Mouse (Mus musculus) macrophage (primary cell): ENCODE measurements at regions not wholly inside any gene's neighbourhood (a gene's known extent, or its start where the extent isn't known, plus 50 kb on each side); places are given as distances from the start of the nearest gene placed in this dataset.

ENCODE experiments used
- H3K27ac ChIP-seq: fragments of 350-480 bp; formaldehyde crosslinking; 2 replicates; pipeline ENCODE4 v1.9.0; 2021
- H3K36me3 ChIP-seq: fragments of 350-480 bp; formaldehyde crosslinking; 2 replicates; pipeline ENCODE4 v1.9.0; 2021; ENCODE audit errors: inconsistent target
- H3K4me3 ChIP-seq: fragments of 350-480 bp; formaldehyde crosslinking; 2 replicates; pipeline ENCODE4 v1.9.0; 2021; ENCODE audit errors: inconsistent target
- H3K79me2 ChIP-seq: fragments of 350-480 bp; formaldehyde crosslinking; 2 replicates; pipeline ENCODE4 v1.9.0; 2021; ENCODE audit errors: inconsistent target
- WGBS: methylation state at CpG from one replicate; pipeline ENCODE4 v1.1.7; 2026; ENCODE audit warnings: inconsistent platforms; ENCODE audit not compliant: missing documents; 5-methylcytosine and 5-hydroxymethylcytosine counted together

DNA sequence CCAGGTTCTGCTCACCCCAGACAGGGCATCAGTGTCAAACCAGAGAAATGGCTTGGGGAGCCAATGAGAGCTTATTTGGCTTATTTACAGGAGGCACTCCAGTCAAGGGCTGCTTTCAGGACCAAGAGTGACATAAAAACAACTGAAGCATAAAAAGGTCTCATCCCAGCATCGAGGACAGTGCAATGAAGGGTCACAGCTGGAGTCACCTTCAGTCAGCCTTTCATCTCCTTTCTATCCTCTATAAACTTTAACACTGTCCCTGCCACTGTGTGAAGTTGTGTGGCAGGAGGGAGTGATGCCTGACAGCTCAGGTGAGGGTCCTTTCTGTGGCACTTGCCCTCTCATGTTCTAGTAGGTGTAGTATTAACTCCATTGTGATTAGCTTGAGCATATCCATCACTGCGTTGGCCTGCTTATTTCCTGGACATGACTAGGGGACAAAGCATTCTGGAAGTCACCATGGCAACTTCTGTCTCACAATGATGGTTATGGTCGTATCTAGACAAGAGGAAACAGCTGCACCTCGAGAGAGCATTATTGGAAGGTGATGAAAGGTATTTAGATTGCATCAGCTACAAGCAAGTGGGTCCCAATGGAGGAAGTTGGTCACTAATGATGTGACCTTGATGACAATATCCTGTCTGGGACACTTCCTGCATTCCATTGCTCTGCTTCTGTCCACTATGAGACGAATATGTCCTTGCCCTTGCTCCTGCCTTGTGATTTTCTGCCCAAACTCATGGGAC is 87.8 kb upstream of the Enpp6 start:
- no peaks in the 10 kb centered on the region for H3K36me3 ChIP-seq
- no peak overlapping the region for H3K27ac ChIP-seq
- H3K79me2 ChIP-seq, result no peaks in the 10 kb centered on the region
- H3K4me3 ChIP-seq, result no peak overlapping the region
- WGBS, result 59% methylated on average over 5 of the region's 5 CpGs

GRCm38 (mm10) chr8:46900826-46901225 is 85.9 kb upstream of the Enpp6 start:
- no peaks in the 10 kb centered on the region for H3K79me2 ChIP-seq
- H3K4me3 ChIP-seq, result no peak overlapping the region
- no peaks in the 10 kb centered on the region for H3K36me3 ChIP-seq
- WGBS, result 96% methylated on average over 4 of the region's 4 CpGs
- no peak overlapping the region for H3K27ac ChIP-seq

DNA sequence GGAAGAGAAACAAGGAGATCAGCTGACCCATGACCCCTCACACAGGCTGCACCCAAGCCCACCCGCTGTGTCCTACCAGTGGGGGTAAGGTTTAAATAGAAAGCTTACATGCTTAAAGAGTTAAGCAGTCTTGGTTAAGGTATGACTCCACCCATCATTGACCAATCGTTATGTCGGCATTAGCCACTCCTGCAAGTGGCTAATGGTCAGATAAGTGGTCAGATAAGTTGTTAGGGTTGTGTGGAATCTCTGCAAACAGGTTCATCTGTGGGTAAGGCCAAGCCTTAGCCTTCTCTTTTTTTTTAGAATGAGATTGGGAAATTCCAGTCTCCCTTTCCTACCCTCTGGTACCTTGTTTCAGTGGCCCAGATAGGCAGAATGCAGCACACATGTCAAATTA is 82.0 kb upstream of the Enpp6 start:
- no peak overlapping the region for H3K27ac ChIP-seq
- WGBS, result 100% methylated on average over 1 of the region's 3 CpGs
- no peaks in the 10 kb centered on the region for H3K36me3 ChIP-seq
- no peak overlapping the region for H3K4me3 ChIP-seq
- no peaks in the 10 kb centered on the region for H3K79me2 ChIP-seq

DNA sequence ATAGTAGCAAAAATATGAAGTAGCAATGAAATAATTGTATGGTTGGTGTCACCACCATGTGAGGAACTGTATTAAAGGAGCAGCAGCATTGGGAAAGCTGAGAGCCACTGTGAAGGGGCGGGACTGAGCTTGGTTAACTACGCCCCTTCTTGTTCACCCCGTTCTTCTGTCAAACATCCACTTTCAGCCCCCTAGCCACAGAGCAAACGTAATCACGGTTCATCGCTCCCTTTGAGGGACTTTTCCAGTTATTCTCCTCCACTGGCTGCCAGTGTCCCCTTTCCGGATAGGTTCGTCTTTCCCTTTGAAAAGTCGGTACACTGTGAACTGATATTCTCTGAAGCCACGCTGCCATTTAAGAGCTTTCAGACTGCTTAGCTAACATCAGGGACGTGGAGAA is 79.3 kb upstream of the Enpp6 start:
- no peaks in the 10 kb centered on the region for H3K36me3 ChIP-seq
- H3K27ac ChIP-seq, result no peak overlapping the region
- H3K4me3 ChIP-seq, result no peak overlapping the region
- WGBS, result 86% methylated on average over 11 of the region's 11 CpGs
- no peaks in the 10 kb centered on the region for H3K79me2 ChIP-seq

DNA sequence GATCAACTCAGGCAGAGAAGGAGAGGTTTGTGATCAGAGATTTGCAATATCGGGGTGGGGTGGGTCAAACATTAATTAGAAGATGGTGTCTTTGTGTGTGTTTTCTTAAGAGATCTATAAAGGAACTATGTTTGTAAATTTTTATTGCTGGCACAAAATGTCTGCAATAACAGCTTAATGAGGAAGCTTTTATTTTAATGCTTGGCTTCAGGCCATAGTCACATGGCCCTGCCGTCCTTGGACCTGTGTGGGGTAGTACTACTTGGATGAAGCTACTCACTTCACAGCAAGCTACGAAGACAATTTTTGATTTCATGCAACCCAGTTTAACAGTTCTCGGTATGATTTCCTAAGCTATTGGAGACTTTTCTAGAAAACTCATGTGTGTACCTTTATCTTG is 78.5 kb upstream of the Enpp6 start:
- WGBS, result 70% methylated on average over 4 of the region's 4 CpGs
- Histone ChIP-seq H3K79me2 (no peaks in the 10 kb centered on the region), H3K27ac (no peak overlapping the region)

GRCm38 (mm10) chr8:46913956-46914355 is 72.7 kb upstream of the Enpp6 start:
- H3K79me2 ChIP-seq, result no peaks in the 10 kb centered on the region
- 21% methylated on average over 4 of the region's 5 CpGs for WGBS
- H3K36me3 ChIP-seq, result no peaks in the 10 kb centered on the region
- no peak overlapping the region for H3K4me3 ChIP-seq
- H3K27ac ChIP-seq, result no peak overlapping the region

More for the DNA sequence above, 78.5 kb upstream of the Enpp6 start:
- Histone ChIP-seq H3K36me3 (no peaks in the 10 kb centered on the region), H3K4me3 (no peak overlapping the region)

DNA sequence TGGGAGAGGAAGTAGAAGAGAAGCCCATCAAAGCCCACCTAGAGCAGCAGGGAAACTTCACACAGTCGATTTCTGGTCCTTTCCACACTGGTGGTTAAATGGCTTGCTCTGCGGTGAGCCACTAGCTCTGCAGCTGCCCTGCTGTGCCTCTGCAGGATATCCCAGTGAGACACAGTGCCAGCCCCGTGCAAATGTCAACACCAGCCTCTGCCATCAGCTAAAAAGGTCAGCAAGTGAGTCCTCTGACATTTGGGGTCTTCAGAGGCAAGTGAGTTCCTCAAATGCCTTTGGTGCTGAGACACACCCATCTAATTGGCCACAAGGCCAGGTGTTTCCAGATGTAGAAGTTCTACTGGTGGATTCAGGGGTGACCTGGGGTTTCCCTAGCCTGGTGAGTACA is 66.6 kb upstream of the Enpp6 start:
- H3K79me2 ChIP-seq, result no peaks in the 10 kb centered on the region
- no peaks in the 10 kb centered on the region for H3K36me3 ChIP-seq
- WGBS, result 19% methylated on average over 3 of the region's 3 CpGs
- no peak overlapping the region for H3K4me3 ChIP-seq
- no peak overlapping the region for H3K27ac ChIP-seq

DNA sequence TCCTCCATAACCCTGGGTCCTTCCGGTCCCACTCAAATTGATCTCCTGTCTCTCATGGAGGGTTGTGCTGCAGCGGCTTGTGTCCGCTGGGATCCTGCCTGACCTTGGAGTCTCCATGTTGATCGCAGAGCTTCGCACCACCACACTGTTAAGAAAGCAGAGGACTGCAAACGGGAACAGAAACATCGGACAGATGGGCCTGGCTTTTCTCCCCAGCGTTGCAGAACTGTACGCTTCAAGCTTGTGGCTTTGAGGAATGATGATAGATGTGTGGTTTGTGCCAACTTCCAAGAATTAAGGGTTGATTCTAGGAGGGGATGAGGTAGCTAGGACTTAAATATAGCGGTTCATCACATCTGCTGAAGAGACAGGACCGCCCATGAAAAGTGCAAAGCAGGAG is 65.6 kb upstream of the Enpp6 start:
- Histone ChIP-seq H3K4me3 (no peak overlapping the region), H3K27ac (0 out of 2 replicates have a peak overlapping the region, but pooled peaks have one; percentile 4), H3K36me3 (no peaks in the 10 kb centered on the region), H3K79me2 (no peaks in the 10 kb centered on the region)
- WGBS, result 41% methylated on average over 11 of the region's 11 CpGs

GRCm38 (mm10) chr8:46921585-46921984 is 65.1 kb upstream of the Enpp6 start:
- 87% methylated on average over 7 of the region's 7 CpGs for WGBS
- Histone ChIP-seq H3K4me3 (no peak overlapping the region), H3K36me3 (no peaks in the 10 kb centered on the region)

DNA sequence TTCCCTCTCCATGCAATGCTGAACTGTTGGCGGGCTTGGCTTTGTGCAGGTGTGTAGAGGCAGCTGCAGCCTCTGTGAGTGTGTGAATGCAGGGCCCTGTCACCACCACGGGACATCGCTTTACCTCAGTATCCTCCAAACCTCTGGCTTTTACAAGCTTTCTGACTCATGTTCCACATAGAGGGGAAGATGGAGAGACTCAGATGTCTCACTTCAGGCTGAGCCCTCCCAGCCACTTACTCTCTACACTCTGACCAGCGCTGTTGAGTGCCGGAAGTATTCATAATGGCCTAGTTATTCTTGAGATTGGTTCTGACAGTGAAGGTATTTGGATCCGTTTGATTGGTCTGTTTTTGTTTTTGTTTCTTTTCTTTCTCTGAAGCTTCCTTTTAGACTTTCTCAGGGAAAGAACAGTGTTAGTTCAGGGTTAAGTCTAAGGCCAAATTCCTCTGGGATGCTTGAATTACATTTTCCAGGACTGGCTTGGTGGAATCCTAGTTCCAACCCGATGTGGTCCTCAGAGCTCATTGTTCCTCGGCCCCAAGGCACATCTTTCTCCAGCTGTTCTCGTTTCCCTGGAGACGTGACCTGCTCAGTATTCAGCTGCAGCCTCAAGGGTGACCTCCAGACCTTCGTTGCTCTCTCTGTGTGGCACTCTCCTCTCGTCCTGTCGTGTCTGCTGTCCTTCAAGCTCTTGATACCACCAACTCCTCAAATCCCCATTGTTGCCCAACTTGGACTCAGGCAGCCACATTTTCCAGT is 61.7 kb upstream of the Enpp6 start:
- no peak overlapping the region for H3K27ac ChIP-seq
- no peak overlapping the region for H3K4me3 ChIP-seq
- no peaks in the 10 kb centered on the region for H3K79me2 ChIP-seq
- 97% methylated on average over 13 of the region's 13 CpGs for WGBS
- no peaks in the 10 kb centered on the region for H3K36me3 ChIP-seq

More at GRCm38 (mm10) chr8:46921585-46921984, 65.1 kb upstream of the Enpp6 start:
- no peaks in the 10 kb centered on the region for H3K79me2 ChIP-seq
- H3K27ac ChIP-seq, result no peak overlapping the region

GRCm38 (mm10) chr8:46928718-46929117 is 58.0 kb upstream of the Enpp6 start:
- WGBS, result 29% methylated on average over 5 of the region's 6 CpGs
- Histone ChIP-seq H3K27ac (no peak overlapping the region), H3K36me3 (no peaks in the 10 kb centered on the region), H3K79me2 (no peaks in the 10 kb centered on the region), H3K4me3 (no peak overlapping the region)

DNA sequence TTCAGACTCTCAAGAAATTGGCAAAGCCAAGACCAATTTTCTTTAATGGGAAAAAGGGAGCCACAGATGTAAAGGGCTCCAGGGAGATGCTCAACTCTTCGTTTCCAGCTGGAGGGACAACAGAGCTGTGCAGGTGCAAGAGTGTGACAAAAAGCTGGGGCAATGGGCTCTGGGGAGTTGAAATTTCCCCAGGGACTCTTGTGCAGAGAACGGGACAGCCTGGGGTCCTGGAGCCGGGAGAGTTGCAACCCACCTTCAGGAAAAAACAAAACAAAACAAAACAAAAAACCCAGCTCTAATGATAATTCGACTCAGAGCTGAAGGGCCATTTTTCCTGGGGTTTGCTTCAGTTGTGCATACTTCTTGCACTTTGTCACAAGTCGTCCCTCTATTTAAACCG is 57.0 kb upstream of the Enpp6 start:
- 95% methylated on average over 6 of the region's 6 CpGs for WGBS

DNA sequence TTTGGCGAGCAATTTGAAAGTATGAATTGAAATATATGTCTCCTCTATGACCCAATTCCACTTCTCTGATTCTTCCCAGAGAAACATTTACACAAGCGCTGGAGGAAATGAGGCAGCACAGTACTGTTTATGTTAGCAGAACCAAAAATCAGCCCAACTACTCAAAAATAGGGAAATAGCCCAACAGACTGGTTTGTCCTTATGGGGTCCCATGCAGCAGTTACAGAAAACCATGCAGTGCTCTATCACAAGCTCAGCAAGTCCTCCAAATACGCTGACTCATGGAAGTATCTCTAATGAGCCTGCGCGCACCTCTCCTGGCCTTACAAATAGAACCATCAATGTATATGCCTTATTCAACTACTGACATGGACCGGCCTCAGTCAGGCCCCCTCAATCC is 55.4 kb upstream of the Enpp6 start:
- no peak overlapping the region for H3K4me3 ChIP-seq
- no peaks in the 10 kb centered on the region for H3K36me3 ChIP-seq
- H3K27ac ChIP-seq, result peak overlapping the region; percentile 97
- no peaks in the 10 kb centered on the region for H3K79me2 ChIP-seq
- 43% methylated on average over 6 of the region's 6 CpGs for WGBS

More for the DNA sequence above, 57.0 kb upstream of the Enpp6 start:
- Histone ChIP-seq H3K27ac (no peak overlapping the region), H3K36me3 (no peaks in the 10 kb centered on the region), H3K79me2 (no peaks in the 10 kb centered on the region), H3K4me3 (no peak overlapping the region)

DNA sequence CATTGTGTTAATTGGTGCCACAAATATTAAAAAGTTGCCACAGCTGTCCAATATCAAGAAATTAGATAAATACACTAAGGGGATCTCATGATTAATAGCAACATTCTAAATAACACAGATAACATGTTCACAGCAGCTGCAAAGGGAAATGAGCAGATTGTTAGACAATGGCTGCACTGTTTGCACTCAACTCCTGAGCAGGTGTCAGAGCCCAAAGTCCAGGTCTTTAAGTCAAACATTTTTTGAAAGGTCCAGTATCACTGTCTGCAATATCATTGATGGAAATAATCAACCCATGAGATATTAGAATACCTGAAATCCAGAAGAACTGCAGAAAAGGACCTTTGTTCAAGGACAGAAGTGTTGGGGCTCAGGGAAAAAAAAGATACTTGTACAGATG is 53.4 kb upstream of the Enpp6 start:
- Histone ChIP-seq H3K4me3 (no peak overlapping the region), H3K79me2 (no peaks in the 10 kb centered on the region), H3K36me3 (no peaks in the 10 kb centered on the region), H3K27ac (peak overlapping the region; percentile 97)

GRCm38 (mm10) chr8:46934254-46934653 is 52.4 kb upstream of the Enpp6 start:
- WGBS, result 31% methylated on average over 9 of the region's 9 CpGs
- H3K79me2 ChIP-seq, result no peaks in the 10 kb centered on the region
- peak overlapping the region; percentile 97 for H3K27ac ChIP-seq
- peak overlapping the region; percentile 7; the same call in 1 of the 2 replicates for H3K4me3 ChIP-seq
- H3K36me3 ChIP-seq, result no peaks in the 10 kb centered on the region
